Mouse (Mus musculus): Measurements from ENCODE around the gene Gpr180.
"Not testable (repeated sequence)": the region's sequence is repeated elsewhere in the genome, so short reads cannot be mapped to it uniquely, and the experiment has no call there.

Gene Gpr180

DNA sequence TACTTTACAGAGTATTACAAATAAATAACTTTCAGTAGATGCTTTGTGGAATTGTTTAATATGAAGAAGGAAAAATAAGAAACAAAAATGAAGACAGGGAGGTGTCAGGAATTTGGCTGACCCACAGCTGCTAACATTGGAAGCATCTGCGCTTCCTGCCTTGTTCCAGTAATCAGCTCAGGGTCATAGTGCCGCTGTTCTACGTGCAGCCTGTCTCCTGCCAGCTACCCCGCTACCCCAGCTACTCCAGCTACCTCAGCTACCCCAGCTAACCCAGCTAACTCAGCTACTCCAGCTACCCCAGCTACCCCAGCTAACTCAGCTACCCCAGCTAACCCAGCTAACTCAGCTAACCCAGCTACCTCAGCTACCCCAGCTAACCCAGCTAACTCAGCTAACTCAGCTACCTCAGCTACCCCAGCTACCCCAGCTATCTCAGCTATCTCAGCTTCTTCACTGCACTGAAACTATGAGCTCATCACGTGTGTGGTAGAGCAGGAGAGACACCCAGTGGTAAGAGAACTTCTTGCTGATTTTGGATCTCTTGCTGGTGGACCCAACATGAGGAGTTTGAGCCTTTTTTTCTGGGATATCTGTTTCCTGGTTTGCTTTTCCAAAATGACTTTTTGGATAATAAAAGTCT is 14.8 kb downstream of the Gpr180 start:
- in situ Hi-C loops (cut with MseI, MboI), result no loop called here

GRCm38 (mm10) chr14:118152294-118152651 is 15.3 kb downstream of the Gpr180 start:
- in situ Hi-C loops (cut with MseI, MboI), result no loop called here

DNA sequence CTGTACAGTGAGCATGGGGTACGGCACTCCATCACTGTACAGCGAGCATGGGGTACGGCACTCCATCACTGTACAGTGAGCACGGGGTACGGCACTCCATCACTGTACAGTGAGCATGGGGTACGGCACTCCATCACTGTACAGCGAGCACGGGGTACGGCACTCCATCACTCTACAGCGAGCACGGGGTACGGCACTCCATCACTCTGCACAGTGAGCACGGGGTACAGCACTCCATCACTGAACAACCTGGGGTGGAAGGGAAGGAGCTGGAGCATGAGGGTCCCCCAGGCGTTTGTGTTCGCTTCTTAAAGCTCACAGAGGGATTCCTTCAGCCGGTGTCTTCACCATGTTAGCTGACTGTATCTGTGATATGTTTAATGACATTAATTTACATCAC is 19.1 kb downstream of the Gpr180 start:
- in situ Hi-C loops (cut with MseI, MboI), result not testable (repeated sequence)

DNA sequence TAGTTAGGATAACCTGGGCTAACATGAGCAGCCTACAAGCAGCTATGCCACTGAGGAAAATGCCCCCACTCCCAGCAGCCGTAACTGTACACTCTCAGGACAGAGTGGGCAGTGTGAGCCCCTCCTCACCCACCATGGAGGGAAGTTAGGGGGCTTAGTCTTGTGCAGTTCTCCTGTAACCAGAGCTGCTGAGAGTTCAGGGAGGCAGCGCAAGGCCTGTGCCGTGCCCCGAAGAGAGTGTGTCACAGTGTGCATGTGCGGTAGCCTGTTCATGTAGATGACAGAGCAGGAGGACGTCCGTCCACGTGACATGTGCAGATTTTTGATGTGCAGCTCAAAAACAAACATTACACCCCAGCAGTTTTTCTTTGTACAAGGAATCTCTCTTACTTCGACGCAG is 19.8 kb downstream of the Gpr180 start:
- in situ Hi-C loops (cut with MseI, MboI), result no loop called here

- in situ Hi-C loops (cut with MseI, MboI), result no loop called here
Observed at GRCm38 (mm10) chr14:118157146-118157545, 20.2 kb downstream of the Gpr180 start.

DNA sequence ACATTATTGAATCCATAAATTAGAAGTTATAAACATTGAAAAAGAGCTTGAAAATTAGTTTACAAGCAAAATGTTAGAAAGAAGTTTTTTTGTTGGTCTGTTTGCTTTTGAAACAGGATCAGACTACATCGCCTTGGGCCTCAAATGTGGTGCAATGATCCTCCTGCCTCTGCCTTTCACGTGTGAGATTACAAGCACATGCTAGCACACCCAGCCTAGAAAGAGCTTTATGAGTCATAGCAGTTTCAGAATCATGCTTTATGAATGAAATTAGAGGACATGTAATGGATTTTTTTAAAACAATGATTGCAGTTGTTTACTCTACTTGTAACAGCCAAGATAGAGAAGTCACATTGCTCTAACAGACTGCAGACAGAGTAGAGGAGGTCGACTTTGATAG is 24.8 kb downstream of the Gpr180 start:
- in situ Hi-C loops (cut with MseI, MboI), result no loop called here

DNA sequence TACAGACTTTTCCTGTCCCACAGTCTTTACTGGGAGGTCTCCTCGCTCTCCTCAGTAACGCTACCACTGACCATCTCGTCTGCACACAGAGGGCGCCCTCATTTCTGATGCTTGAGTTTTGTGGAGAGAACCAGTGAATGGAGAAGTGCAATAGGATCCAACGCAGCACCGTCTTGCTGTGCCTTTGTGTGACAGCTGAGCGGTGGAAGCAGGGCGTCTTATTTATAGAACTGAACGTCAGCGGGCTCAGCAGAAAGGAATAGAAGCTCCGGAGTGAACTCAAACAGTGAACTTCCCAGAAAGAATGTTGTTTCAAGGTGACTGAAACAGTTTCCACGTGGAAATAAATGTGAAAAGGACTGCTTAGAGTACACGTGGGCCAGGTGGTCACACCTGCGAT is 25.7 kb downstream of the Gpr180 start:
- in situ Hi-C loops (cut with MseI, MboI), result no loop called here

- in situ Hi-C loops (cut with MseI, MboI), result no loop called here
Observed at GRCm38 (mm10) chr14:118168776-118169175, 31.8 kb downstream of the Gpr180 start.

GRCm38 (mm10) chr14:118173590-118174203 is 36.7 kb downstream of the Gpr180 start:
- in situ Hi-C loops (cut with MseI, MboI), result no loop called here

- in situ Hi-C loops (cut with MseI, MboI), result no loop called here
Observed at GRCm38 (mm10) chr14:118175071-118175693, 38.2 kb downstream of the Gpr180 start.

DNA sequence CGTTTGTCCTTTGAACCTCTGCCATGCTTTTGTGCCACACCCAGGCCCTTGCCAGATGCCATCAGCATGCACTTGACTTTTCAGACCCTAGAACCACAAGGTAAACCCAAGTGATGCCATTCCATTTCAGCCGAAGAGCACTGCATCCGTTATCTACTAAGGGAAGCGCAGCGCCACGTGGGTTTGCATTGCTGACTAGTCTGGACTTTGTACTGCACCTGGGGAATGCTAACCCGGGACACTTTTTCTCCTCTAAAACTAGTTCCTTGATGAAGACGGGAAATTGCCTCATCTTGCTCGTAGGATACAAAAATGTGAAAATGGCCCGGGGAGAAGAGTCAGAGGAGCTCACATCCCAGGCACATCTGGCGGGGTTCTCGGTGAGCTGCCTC is 38.7 kb downstream of the Gpr180 start:
- in situ Hi-C loops (cut with MseI, MboI), result no loop called here

- in situ Hi-C loops (cut with MseI, MboI), result no loop called here
Observed at GRCm38 (mm10) chr14:118179251-118179650, 42.3 kb downstream of the Gpr180 start.

- in situ Hi-C loops (cut with MseI, MboI), result no loop called here
Observed at GRCm38 (mm10) chr14:118179701-118180100, 42.7 kb downstream of the Gpr180 start.

DNA sequence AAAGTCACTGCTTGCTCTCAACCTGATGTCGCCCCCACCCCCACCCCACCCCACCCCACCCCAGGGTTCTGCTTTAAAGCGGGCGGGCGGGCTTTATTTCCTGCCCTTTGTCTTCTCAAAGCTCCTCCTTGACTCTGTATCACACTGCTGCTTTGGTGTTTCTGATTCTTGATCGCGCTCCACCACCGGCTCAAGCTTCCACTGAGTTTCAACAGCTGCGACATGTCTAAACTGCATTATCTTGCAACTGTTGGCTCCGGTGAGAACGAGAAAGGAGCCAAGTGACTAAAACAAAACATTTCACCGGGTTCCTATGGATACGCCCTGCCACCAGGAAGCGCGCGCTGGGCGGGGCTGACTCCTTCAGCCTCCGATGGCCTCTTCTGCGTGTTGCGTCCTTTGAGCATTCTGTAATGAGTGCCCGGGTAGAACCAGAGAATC is 43.2 kb downstream of the Gpr180 start:
- in situ Hi-C loops (cut with MseI, MboI), result no loop called here

GRCm38 (mm10) chr14:118180711-118181177 is 43.8 kb downstream of the Gpr180 start:
- in situ Hi-C loops (cut with MseI, MboI), result no loop called here

GRCm38 (mm10) chr14:118191442-118191841 is 54.5 kb downstream of the Gpr180 start:
- in situ Hi-C loops (cut with MseI, MboI), result no loop called here

- in situ Hi-C loops (cut with MseI, MboI), result no loop called here
Observed at GRCm38 (mm10) chr14:118193001-118193628, 56.2 kb downstream of the Gpr180 start.

- in situ Hi-C loops (cut with MseI, MboI), result no loop called here
Observed at GRCm38 (mm10) chr14:118193663-118194062, 56.7 kb downstream of the Gpr180 start.

DNA sequence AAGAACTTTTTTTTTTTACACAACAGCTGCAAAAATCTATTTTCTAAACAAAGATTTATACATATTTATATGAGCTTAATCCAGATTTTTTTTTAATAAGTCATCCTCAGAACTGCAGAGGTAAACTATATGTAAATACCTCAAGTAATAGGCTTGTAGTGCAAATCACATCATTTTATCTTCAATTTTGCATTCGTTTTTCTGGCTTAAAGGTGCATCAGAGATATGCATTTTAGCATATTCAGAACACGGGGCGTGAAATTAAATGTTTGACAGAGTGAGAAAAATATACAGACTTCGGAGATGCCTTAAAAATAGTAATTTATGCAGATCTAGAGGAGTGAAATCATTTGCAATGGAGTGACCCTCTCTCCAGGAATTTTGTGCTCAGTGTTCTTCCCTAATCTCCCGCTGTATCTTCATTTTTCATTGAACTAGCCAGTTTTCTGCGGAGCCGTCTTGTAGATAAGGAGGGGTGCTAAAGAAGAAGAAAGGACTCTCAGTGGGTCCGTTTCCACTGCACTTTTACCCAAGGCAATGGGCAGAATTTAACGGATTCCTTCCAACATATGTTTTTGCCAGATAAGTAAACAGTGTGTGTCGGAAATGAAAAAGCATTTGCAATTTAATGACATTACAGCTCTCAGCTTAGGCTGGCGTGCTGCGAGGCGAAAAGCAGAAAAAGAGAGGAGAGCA is 57.4 kb downstream of the Gpr180 start:
- in situ Hi-C loops (cut with MseI, MboI), result no loop called here

GRCm38 (mm10) chr14:118197063-118197462 is 60.1 kb downstream of the Gpr180 start:
- in situ Hi-C loops (cut with MseI, MboI), result no loop called here

DNA sequence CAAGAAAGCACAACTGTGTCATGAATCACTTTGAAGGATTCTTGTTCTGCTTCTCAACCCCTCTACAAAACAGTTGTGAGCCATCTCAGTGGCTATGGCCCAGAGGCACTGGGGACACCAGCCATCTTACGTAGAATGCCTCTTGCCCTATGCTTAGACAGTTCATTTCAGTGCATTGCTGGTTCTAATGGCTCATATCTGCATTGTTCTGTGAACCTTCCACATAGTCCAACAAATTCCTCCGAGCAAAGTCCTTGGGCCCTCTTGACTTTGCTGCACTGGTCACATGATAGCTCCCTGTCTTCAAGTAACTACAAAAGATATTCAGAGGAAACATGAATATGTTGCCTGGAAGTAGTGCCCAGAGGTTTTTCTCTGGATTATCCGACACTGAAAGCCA is 63.8 kb downstream of the Gpr180 start:
- in situ Hi-C loops (cut with MseI, MboI), result loop anchor here (10.0 to 25.0 kb wide), 3 partner anchors 287 to 587 kb away; partner anchors contain the start of gene Cldn10 (in 1 of the 2)

DNA sequence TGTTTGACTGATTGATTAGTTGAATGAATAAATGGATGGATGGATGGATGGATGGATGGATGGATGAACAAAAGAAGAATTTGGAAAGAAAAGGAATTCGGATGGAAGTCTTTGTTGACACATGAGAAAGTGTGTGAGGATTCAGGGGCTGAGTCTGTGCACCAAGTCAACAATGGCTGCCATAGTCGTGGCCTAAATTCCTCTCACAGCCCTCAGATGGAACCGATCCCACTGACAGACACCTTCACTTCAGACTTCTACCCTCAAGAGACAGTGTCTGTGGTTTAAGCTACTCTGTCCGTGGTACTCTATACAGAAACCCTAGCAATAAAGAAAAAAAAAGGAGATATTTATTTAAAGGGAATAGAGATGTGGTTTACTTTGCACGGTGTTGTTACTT is 65.0 kb downstream of the Gpr180 start:
- in situ Hi-C loops (cut with MseI, MboI), result loop anchor here (10.0 to 25.0 kb wide), 3 partner anchors 285 to 585 kb away; partner anchors contain the start of gene Cldn10 (in 1 of the 2)

All from mouse trophoblast stem cell (cell line).